Mouse (Mus musculus): ENCODE measurements at regions not wholly inside any gene's neighbourhood (a gene's known extent, or its start where the extent isn't known, plus 50 kb on each side); places are given as distances from the start of the nearest gene placed in this dataset.

DNA sequence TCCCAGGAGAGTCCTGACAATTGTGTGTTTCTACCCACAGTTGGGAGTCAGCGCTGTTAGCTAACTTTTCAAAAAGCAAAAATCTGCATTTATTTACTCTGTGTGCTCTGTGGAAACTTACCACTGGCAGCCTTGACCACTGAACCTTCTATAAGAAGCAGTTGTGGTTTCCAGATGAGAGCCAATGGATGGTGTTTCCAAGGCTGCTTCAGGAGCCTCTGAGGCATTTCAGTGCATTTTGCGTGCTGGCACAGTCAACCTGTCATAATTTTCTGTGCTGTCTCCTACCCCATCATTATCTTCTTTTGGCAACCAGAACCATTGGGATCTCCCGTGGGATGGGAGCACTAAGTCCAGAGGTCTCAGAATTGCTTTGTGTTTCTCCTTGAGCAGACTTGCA, 60.3 kb downstream of the 4930544G11Rik start:
- Histone ChIP-seq H3K27me3 (ENCODE audit: control insufficient read depth, insufficient read depth, low read length) (no peaks in the 10 kb centered on the region), H3K4me1 (replicated peaks; ENCODE audit: control insufficient read depth, insufficient read depth, low read length) (no peaks in the 10 kb centered on the region), H3K4me3 (ENCODE audit: control insufficient read depth, insufficient read depth, low read length) (no peak overlapping the region), H3K36me3 (ENCODE audit: control insufficient read depth, insufficient read depth, low read length) (no peaks in the 10 kb centered on the region), H3K27ac (ENCODE audit: control insufficient read depth, insufficient read depth, low read length) (no peak overlapping the region)
- TF ChIP-seq POLR2A (IDR thresholded peaks at IDR 0.05; ENCODE audit: control insufficient read depth, extremely low read depth, insufficient read depth, low read length, poor library complexity), result no peak
- no peak for TF ChIP-seq CTCF (IDR thresholded peaks at IDR 0.05; ENCODE audit: borderline replicate concordance, control insufficient read depth, extremely low read depth, insufficient read depth, low read length, poor library complexity)
- no peak for DNase-seq
- WGBS, result 96% methylated on average over 3 of the region's 3 CpGs

DNA sequence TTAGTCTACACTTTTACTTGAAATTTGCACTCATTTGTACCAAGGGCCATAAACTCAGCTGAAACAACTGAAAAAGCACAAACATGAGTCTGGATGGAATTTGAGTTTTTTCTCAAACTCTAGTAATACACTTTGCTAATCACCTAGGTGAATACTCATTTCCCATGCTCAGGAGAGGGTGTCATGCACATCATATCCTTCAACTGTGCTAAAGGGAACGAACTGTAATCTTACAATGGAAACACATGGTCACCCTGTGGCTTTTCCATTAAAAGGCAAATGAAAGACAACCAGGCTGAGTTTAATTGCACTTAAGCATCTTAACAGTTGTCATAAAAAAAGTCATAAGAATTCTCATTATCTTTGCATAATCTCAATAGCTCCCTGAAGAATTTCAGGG, 71.1 kb downstream of the 4930544G11Rik start:
- WGBS, result 90% methylated on average over 1 of the region's 1 CpGs
- no peaks in the 10 kb centered on the region for H3K27me3 ChIP-seq (ENCODE audit: control insufficient read depth, insufficient read depth, low read length)
- no peak overlapping the region for H3K27ac ChIP-seq (ENCODE audit: control insufficient read depth, insufficient read depth, low read length)
- H3K4me1 ChIP-seq (replicated peaks; ENCODE audit: control insufficient read depth, insufficient read depth, low read length), result no peaks in the 10 kb centered on the region
- no peak overlapping the region for H3K4me3 ChIP-seq (ENCODE audit: control insufficient read depth, insufficient read depth, low read length)
- H3K36me3 ChIP-seq (ENCODE audit: control insufficient read depth, insufficient read depth, low read length), result no peaks in the 10 kb centered on the region
- TF ChIP-seq POLR2A (IDR thresholded peaks at IDR 0.05; ENCODE audit: control insufficient read depth, extremely low read depth, insufficient read depth, low read length, poor library complexity) (no peak), CTCF (IDR thresholded peaks at IDR 0.05; ENCODE audit: borderline replicate concordance, control insufficient read depth, extremely low read depth, insufficient read depth, low read length, poor library complexity) (no peak)
- DNase-seq, result no peak

DNA sequence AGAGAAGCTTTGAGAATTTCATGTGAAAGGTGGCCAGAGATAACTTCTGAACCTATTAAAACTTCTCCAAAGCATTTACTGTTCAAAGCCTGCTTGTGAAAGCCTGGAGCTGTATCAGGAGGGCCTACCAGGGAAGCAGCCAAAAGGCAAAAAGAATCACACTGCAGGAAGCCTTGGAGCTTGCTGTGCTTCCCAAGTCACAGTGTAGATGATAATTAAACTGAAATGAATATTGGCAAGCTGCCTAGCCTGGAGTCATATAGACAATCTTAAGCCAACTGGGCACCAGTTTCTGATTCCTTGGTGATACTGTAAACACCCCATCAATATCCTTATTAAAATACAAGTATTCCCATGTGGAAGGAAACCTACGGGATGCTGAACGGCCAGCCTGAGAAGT, 84.4 kb downstream of the 4930544G11Rik start:
- Histone ChIP-seq H3K36me3 (ENCODE audit: control insufficient read depth, insufficient read depth, low read length) (no peaks in the 10 kb centered on the region), H3K4me3 (ENCODE audit: control insufficient read depth, insufficient read depth, low read length) (no peak overlapping the region), H3K27me3 (ENCODE audit: control insufficient read depth, insufficient read depth, low read length) (no peaks in the 10 kb centered on the region), H3K27ac (ENCODE audit: control insufficient read depth, insufficient read depth, low read length) (no peak overlapping the region), H3K4me1 (replicated peaks; ENCODE audit: control insufficient read depth, insufficient read depth, low read length) (no peaks in the 10 kb centered on the region)
- WGBS, result 96% methylated on average over 2 of the region's 2 CpGs
- TF ChIP-seq POLR2A (IDR thresholded peaks at IDR 0.05; ENCODE audit: control insufficient read depth, extremely low read depth, insufficient read depth, low read length, poor library complexity), result no peak
- TF ChIP-seq CTCF (IDR thresholded peaks at IDR 0.05; ENCODE audit: borderline replicate concordance, control insufficient read depth, extremely low read depth, insufficient read depth, low read length, poor library complexity), result no peak
- no peak for DNase-seq

DNA sequence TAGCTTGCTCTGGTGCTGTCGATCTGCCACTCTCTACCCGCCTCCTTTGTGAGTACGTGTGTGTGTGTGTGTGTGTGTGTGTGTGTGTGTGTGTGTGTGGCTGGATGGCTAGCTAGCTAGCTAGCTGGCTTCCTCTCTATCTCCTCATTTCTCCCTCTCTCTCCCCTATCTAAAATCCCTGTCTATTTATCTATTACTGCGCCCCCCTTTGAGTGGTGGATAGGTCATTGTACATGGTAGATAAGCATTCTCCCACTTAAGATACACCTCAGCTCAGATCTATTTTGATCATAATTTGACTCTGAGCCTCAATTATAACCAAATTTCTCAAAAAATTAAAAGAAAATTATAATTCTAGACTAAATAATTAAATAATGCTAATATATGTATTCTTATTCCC, 99.4 kb downstream of the 4930544G11Rik start:
- no peak overlapping the region for H3K4me3 ChIP-seq (ENCODE audit: control insufficient read depth, insufficient read depth, low read length)
- H3K4me1 ChIP-seq (replicated peaks; ENCODE audit: control insufficient read depth, insufficient read depth, low read length), result no peaks in the 10 kb centered on the region
- no peak overlapping the region for H3K27ac ChIP-seq (ENCODE audit: control insufficient read depth, insufficient read depth, low read length)
- no peaks in the 10 kb centered on the region for H3K27me3 ChIP-seq (ENCODE audit: control insufficient read depth, insufficient read depth, low read length)
- H3K36me3 ChIP-seq (ENCODE audit: control insufficient read depth, insufficient read depth, low read length), result no peaks in the 10 kb centered on the region
- no peak for DNase-seq
- no peak for TF ChIP-seq CTCF (IDR thresholded peaks at IDR 0.05; ENCODE audit: borderline replicate concordance, control insufficient read depth, extremely low read depth, insufficient read depth, low read length, poor library complexity)
- no peak for TF ChIP-seq POLR2A (IDR thresholded peaks at IDR 0.05; ENCODE audit: control insufficient read depth, extremely low read depth, insufficient read depth, low read length, poor library complexity)
- WGBS, result 95% methylated on average over 4 of the region's 4 CpGs

DNA sequence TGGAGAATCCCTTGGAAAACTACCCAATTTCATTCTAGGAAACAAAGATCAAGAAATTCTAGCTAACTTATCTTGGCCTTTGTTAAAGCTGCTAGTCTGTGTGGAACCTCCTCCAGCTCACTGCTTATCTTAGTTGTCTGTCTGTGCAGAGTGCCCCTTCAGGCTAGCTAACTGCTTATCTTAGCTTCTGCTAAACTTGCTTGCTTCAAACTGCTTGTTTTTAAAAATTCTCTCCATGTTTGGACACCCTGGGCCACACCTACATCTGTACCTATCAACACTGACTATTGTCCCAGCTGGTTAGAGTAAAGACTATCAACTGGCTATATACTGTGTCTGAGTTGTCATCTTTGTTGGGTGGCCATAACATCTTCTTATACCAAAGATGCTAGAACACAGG, 100.0 kb downstream of the 4930544G11Rik start:
- TF ChIP-seq POLR2A (IDR thresholded peaks at IDR 0.05; ENCODE audit: control insufficient read depth, extremely low read depth, insufficient read depth, low read length, poor library complexity) (no peak), CTCF (IDR thresholded peaks at IDR 0.05; ENCODE audit: borderline replicate concordance, control insufficient read depth, extremely low read depth, insufficient read depth, low read length, poor library complexity) (no peak)
- no peak overlapping the region for H3K4me3 ChIP-seq (ENCODE audit: control insufficient read depth, insufficient read depth, low read length)
- no peaks in the 10 kb centered on the region for H3K27me3 ChIP-seq (ENCODE audit: control insufficient read depth, insufficient read depth, low read length)
- H3K27ac ChIP-seq (ENCODE audit: control insufficient read depth, insufficient read depth, low read length), result no peak overlapping the region
- no peaks in the 10 kb centered on the region for H3K36me3 ChIP-seq (ENCODE audit: control insufficient read depth, insufficient read depth, low read length)
- DNase-seq, result no peak
- H3K4me1 ChIP-seq (replicated peaks; ENCODE audit: control insufficient read depth, insufficient read depth, low read length), result no peaks in the 10 kb centered on the region

DNA sequence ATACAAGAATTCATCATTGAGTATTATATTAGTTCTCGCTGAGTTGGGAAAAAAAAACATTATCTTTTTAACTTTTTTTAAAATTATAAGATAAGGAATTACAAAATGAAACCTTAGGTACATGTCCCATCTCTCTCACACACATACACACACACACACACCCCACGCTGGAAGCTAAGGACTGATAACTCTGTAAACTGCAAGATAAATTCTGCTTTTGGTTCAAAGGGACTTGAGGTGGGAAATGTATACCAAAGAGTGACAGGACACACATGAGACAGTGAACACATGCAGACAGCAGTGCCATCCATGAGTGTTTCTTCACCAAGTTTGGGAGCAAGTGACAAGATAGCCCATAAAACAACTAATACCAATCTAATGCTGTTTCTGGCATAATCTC, 100.8 kb downstream of the 4930544G11Rik start:
- Histone ChIP-seq H3K27ac (ENCODE audit: control insufficient read depth, insufficient read depth, low read length) (no peak overlapping the region), H3K4me1 (replicated peaks; ENCODE audit: control insufficient read depth, insufficient read depth, low read length) (no peaks in the 10 kb centered on the region), H3K4me3 (ENCODE audit: control insufficient read depth, insufficient read depth, low read length) (no peak overlapping the region), H3K27me3 (ENCODE audit: control insufficient read depth, insufficient read depth, low read length) (no peaks in the 10 kb centered on the region), H3K36me3 (ENCODE audit: control insufficient read depth, insufficient read depth, low read length) (no peaks in the 10 kb centered on the region)
- 97% methylated on average over 2 of the region's 2 CpGs for WGBS
- TF ChIP-seq POLR2A (IDR thresholded peaks at IDR 0.05; ENCODE audit: control insufficient read depth, extremely low read depth, insufficient read depth, low read length, poor library complexity), result no peak
- TF ChIP-seq CTCF (IDR thresholded peaks at IDR 0.05; ENCODE audit: borderline replicate concordance, control insufficient read depth, extremely low read depth, insufficient read depth, low read length, poor library complexity), result no peak
- DNase-seq, result no peak

- H3K27me3 ChIP-seq (ENCODE audit: control insufficient read depth, insufficient read depth, low read length), result no peaks in the 10 kb centered on the region
- H3K4me1 ChIP-seq (replicated peaks; ENCODE audit: control insufficient read depth, insufficient read depth, low read length), result no peaks in the 10 kb centered on the region
- DNase-seq, result peak; percentile 8
- WGBS, result 20% methylated on average over 2 of the region's 2 CpGs
- H3K4me3 ChIP-seq (ENCODE audit: control insufficient read depth, insufficient read depth, low read length), result no peak overlapping the region
- no peak overlapping the region for H3K27ac ChIP-seq (ENCODE audit: control insufficient read depth, insufficient read depth, low read length)
- TF ChIP-seq POLR2A (IDR thresholded peaks at IDR 0.05; ENCODE audit: control insufficient read depth, extremely low read depth, insufficient read depth, low read length, poor library complexity) (no peak), CTCF (IDR thresholded peaks at IDR 0.05; ENCODE audit: borderline replicate concordance, control insufficient read depth, extremely low read depth, insufficient read depth, low read length, poor library complexity) (no peak)
- no peaks in the 10 kb centered on the region for H3K36me3 ChIP-seq (ENCODE audit: control insufficient read depth, insufficient read depth, low read length)
Measured at GRCm38 (mm10) chr6:66068874-66069273, 116.5 kb downstream of the 4930544G11Rik start.

Measured in thymus, adult 2 months (tissue).